Mouse (Mus musculus): ENCODE measurements at regions not wholly inside any gene's neighbourhood (a gene's known extent, or its start where the extent isn't known, plus 50 kb on each side); places are given as distances from the start of the nearest gene placed in this dataset.
A peak's percentile ranks its signal among the peaks of the same experiment; 100 is the strongest.

DNA sequence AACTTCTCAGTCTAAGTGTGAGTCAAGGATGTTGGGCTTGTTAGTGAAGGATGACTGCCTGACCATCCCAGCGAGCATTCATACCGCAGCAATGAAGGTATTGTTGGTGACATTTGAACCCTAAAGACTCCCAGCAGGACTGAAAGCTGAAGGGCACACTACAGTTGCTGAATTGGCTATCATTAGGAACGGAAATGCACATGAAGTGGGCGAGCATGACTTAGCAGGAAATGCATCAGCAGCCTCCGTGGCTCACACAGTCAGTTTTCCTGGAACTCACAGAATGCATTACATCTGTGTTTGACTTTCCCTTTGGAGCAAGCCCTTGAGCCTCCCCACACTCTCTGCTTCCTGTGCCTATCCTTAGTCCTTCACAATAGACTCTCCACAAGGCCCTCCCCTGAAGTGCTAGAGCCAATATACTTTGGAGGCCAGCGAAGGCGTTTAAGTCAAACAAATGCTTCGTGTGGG lies 63.9 kb downstream of the Tmco5 start:
- no peak for DNase-seq (ENCODE audit: low spot score in 2 of 2)

DNA sequence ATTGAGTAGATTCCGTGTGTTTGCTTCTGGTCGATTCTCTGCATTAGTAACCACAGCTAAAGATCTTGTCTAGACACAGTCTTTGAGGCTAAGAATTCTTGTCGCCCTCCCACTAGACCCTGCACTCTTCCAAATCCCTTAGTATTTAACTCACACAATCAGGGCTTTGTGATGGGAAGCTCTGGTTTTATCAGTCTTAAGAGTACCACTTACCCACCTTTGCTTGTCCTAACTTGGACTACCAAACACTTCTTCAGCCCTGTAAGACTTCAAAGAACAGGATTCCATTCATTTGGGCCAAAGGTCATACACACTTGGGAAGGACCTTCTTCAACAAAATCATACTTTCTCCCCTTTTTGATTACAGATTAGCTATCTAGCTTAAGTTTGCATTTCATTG lies 70.0 kb downstream of the Tmco5 start:
- DNase-seq (ENCODE audit: low spot score in 2 of 2), result no peak

DNA sequence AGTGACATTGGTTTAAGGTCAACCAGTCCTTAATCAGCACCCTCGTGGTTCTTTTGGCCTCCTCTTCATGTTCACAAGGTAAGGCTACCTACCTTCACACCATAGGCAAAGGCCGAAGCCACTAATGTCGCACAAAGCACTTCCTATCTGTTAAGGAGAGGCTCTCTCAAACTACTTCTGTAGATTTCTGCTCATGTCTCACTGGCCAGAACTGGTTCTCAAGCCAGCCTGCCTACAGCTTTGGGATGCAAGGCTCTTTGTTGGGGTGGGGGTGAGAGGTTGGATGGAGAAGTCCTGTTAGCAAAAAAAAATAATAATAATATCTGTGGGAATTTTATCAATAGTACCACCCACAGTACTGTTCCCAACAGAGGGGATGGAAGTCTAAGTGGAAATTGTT lies 71.2 kb downstream of the Tmco5 start:
- no peak for DNase-seq (ENCODE audit: low spot score in 2 of 2)

DNA sequence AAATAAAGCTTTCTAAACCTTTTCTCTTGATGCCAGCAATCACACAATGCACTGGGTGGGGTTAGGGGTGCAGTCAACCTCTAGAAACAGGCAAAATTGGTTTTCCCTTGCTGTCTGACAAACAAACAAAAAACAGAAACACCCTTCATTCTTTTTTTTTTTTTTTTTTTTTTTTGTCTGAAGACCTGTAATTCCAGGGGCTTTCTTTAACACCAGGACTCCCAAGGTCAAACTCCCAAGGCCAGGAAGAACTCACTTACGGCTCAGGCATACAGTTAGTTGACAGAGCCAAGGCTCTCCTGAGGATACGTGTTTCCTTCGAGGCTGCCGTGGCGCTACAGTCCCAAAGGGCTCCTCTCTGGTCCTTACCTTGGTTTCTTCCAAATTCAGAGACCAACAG lies 71.7 kb downstream of the Tmco5 start:
- no peak for DNase-seq (ENCODE audit: low spot score in 2 of 2)

DNA sequence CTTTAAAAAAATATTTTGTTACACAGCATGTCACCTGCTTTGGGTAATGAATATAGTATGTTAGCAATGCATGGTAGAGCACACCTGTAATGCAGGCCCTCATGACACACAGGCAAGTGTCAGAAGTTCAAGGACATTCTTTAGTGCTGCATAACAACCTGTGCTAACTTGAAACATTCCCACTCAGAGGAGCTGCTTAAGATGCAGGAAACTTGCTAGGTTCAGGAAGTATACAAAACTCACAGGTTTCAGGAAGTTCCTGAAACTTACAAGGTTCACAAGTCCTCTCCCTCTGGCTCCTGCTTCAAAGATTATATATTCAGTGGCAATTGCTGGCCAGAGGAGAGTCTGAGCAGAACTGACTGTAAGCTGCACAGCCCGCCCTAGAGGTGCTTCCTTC lies 73.0 kb downstream of the Tmco5 start:
- no peak for DNase-seq (ENCODE audit: low spot score in 2 of 2)

DNA sequence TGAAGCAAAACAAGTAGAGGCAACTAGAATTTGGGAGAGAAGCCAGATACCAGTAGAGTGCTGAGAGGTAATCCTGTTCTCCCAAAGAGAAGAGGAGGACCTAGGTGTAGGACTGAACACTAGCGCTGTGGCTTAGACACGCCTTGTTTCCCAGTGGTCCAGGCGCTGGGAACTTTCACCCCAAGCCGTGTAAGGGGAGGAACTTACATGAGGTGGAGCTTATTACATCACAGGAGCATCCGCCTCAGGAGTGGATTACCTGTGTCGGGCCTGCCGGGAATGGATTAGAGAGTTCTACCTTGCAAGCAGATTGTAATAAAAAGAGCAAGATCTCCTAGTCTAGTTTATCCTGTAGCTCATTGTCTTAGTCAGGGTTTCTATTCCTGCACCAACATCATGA lies 75.8 kb downstream of the Tmco5 start:
- no peak for DNase-seq (ENCODE audit: low spot score in 2 of 2)

DNA sequence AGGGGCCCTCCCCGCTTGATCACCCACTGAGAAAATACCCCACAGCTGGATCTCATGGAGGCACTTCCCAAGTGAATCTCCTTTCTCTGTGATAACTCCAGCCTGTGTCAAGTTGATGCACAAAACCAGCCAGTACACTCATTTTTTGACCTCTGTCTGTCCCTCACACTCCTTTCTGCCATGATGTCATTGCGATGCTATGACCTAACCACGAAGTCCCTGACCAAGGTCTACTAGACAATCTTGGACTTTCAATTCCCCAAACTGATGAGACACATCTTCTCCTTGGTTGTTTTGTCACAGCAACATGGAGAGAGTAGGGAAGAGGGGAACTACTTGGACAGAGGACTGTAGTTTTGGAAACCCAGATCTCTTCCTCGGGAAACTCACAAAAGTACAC lies 76.4 kb downstream of the Tmco5 start:
- no peak for DNase-seq (ENCODE audit: low spot score in 2 of 2)

DNA sequence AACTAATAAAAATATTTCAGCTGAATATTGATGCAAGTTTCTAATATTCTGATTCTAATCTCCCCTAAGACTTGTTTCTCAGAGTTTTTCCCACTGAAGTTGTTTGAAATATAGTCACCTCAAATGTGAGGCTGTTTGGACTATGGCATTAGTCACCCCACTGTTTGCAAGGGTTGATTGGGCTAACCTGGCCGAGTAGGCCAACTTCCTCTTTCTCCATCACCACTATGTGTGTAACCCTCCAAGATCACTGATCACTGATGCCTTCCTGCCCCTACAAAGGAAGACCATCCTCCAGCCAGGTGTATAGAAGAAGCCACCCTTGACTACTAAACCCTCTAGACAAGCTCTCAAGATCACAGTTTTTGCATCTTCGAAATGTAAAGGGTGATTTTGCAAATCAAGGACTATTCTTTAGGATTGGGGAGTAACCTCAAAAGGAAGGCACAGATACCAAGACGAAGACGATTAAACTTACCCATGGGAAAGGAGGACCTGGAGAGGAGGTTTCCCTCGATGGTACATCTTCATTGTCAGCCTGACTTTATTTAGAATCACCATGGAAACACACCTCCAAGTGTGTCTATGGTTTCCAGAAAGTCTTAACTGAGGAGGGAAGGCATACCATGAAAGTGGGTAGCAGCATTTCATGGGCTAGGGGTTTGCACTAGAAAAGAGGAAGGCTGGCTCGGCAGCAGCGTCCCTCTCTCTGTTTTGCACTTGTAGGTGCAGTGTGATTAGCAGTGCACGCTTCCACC lies 84.8 kb downstream of the Tmco5 start:
- DNase-seq (ENCODE audit: low spot score in 2 of 2), result no peak

DNA sequence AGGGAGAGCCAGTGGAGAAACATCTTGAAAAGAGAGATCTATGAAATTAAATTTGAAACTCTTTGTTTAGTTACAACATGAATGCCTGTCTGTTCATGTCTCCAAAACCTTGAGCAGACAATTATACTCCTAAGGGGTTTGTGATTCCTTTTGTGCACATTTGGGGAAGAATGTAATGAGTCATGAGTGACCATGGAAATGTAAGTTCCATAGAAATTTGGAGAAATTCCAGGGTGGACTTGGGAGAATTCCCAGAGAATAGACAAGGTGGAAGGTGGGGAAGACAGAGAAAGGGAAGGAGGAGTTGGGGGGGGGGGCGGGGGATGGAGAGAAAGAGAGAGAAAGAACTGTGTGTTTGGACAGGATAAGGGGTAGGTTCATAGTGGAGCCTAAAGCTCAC lies 87.8 kb downstream of the Tmco5 start:
- DNase-seq (ENCODE audit: low spot score in 2 of 2), result no peak

DNA sequence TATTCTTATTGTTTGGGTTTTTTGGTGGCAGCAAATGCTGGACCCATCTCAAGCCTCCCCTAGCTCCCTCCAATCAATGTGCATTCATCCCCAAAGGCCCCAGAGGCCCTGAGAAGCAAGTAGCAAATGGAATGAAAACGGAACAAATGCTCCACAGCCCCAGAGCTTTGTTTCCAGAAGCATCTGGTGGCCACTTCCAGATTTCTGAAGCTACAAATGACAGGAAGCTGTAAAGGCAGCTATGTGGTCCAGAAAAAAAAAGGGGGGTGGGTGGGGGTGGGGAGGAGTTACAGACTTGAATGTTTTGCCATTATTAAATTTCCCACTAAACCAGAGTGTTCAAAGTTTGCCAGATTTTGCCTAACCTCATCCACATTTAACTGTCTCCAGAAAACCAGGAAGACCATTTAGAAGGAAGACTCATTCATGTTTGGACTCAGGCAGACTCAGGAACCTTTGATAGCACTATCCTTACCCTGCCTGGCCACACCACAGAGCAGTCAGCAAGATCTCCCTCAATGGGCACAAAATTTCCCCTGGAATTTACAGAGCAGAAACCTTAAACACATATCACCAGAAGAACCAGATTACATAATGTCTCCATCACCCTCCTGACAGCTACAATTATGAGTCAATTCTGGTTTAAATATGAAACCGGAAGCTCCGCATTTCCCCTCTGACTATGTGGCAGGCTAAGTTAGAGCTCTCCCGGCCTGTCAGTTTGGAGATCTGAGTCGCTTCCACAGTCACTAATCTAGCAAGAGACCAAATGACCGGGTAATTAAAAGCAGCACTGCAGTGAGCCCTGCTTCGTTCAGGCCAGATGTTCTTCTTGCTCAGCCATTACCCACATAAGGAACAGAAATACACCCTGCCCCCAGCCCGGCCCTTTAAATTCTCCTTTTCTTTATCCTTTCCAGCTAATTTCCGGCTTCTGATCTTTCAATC lies 93.4 kb downstream of the Tmco5 start:
- DNase-seq (ENCODE audit: low spot score in 2 of 2), result no peak

DNA sequence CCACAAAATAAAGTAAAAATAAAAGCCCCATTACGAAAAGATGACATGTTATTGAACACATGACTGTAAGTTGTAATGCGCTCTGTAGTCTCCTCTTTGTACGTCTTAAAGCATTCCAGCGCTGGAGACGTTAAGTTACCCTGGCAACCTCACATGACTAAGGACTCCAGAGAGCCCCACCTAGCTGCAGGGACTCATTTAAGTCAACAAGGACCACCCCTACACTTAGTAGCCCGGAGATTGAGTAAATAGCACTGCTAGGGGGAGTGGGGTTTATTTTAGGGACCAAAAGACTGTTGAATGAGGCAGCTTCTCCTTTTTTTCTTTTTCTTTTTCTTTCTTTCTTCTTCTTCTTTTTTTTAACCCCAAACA lies 94.1 kb downstream of the Tmco5 start:
- DNase-seq (ENCODE audit: low spot score in 2 of 2), result no peak

DNA sequence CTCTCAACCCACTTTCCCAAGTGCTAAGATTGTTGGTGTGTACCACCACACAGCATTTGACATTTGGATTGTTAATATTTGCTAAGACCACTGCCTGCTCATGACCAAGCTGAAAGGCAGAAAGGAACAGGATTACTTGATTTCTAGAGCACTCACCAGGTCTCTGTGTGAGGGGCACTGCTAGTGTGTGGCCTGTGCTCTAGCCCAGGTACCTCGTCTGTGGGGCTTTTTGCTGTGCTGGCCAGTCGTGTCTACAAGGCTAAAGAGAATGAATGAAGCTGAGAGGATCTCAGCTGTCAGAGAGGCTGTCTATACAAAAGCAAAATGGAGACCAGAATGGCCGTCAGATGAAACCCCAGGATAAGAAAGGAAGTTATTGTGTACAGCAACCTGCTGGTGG lies 95.0 kb downstream of the Tmco5 start:
- no peak for DNase-seq (ENCODE audit: low spot score in 2 of 2)

DNA sequence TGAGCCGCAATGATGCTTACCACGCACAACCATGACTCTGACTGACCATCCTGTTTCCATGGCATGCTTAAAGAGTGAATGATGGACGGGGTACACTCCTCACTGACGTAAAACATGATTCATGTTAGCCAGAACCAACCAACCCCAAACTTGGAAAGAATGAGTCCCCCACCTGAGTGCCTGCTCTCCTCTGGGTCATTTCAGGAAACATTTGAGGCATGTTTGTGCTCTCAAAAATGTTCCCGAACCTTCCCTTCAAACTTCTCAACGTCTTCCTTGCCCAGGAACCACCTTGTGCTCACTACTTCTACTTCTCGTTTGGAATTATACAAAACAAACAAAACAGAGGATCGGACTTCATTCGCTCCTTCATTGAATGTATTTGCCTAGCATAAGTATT lies 95.7 kb downstream of the Tmco5 start:
- no peak for DNase-seq (ENCODE audit: low spot score in 2 of 2)

DNA sequence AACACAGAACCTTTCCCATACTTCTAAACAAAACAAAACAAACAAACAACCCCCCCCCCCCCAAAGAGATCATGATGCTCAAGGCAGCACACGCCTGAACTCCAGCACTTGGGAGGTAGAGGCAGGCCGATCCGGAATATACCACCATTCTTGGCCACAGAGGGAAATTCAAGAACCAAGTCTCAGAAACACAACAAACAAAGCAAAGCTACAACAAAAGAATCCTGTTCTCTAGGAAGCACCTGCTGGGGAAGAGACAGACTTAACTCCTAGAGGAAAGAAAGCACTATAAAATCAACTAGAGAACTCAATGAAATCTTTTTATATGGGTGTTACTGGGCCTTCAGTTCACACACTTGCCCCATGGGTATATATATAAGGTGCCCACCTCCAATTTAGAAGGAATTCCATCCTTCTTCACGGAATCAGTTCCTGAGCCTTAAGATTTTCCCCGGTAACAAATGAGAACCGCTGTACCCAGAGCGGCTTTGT lies 96.1 kb downstream of the Tmco5 start:
- no peak for DNase-seq (ENCODE audit: low spot score in 2 of 2)

DNA sequence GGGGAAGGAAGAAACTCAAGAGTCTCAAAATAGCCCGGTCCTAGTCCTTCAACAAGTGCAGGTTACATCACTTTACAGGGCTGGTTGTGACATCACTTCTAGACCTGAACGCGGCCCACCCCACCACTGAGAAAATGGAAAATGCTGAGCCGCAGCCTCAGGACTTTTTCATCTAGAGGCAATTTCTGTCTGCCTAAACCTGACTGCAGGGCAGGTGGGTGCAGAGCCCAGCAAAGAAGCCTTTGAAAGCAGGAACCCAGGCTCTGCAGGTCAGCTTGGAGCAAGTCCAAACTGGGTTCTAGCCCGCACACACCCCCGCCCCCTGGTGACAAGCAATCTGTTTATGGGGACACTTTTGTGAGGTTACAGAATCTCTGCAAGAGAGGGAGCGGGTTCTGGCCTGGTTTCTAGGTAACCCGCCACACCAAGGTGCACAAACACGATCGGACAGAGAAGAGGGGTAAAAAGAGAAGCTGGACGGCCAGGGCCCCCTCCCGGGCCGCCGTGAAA lies 96.7 kb downstream of the Tmco5 start:
- peak in 1 of 2 experiments; percentile 16 for DNase-seq (ENCODE audit: low spot score in 2 of 2)

DNA sequence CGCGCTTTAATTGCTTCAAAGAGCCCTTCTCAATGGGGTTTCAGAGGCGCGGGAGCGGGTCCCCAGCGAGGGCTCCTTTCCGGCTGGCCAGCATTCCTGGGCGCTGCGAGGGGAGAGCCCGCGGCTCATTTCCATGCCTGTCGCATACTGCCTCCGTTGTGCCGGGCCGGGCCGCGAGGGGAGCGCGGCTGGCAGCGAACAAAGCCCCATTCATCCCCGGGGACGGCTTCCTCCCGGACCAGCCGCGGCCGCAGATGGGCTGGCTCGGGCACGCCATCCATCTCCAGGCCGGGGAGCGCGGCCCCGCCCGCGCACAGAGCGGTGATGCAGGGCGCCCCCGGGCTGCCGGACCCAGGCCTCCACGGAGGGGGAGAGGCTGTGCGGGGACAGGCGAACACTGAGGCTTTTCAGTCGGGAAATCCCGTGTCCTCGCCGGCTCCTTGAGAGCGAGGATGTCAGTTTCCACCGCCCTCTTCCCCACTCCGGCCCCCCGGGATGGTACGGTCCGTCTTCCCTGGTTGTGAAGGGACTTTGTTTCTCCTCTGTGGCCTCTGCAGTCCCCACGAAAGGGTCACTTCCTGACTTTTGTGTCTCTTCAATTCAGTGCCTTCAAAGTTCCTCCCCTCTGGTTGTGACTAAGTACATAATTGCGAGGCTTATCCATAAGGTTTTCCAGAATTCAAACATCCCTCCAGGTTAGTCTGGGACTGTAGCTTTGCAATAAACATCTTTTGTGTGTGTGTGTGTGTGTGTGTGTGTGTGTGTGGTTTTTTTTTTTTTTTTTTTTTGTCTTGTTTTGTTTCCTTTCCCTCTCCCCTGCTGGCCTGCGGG lies 97.3 kb downstream of the Tmco5 start:
- DNase-seq (ENCODE audit: low spot score in 2 of 2), result peak; percentile 56 to 59

DNA sequence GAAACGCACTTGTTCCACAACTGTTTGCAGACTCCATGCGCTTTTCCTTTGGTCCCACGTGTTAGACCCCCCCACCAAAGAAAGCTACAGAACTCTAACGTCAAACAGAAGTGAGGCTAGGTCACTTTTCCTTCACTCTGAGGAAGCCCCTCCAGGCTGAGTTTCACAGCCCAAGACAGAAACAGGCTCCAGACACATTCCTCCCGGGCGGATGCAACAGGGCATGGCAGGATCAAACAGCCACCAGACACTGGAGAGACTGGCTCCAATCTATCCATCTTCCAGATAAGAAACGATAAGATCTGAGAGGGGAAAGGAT lies 97.9 kb downstream of the Tmco5 start:
- no peak for DNase-seq (ENCODE audit: low spot score in 2 of 2)

DNA sequence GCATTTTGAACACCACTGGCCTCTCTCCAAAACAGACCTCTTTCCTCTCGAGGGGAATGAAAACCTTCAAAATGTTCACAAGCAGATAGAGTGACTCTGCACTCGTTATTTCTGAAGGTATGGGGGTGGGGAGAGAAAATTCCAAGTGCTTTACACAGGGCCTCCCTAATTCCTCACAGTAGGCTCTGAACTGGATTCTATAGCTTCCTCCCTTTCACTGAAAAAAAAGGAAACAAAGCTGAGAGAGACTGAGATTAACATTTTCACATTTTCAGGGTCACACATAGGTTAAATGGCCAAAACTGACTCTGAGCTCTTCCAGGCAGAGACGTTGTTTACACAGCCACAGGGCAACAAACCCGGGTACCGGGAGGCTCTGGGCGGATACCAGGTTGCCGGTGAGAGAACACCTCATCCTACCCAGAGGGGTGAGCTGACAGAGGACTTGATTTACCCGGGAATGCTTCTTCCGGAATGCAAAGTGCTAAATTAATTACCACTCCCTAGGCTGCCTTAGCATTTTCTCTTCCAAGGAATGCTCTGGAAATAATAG lies 98.5 kb downstream of the Tmco5 start:
- no peak for DNase-seq (ENCODE audit: low spot score in 2 of 2)

DNA sequence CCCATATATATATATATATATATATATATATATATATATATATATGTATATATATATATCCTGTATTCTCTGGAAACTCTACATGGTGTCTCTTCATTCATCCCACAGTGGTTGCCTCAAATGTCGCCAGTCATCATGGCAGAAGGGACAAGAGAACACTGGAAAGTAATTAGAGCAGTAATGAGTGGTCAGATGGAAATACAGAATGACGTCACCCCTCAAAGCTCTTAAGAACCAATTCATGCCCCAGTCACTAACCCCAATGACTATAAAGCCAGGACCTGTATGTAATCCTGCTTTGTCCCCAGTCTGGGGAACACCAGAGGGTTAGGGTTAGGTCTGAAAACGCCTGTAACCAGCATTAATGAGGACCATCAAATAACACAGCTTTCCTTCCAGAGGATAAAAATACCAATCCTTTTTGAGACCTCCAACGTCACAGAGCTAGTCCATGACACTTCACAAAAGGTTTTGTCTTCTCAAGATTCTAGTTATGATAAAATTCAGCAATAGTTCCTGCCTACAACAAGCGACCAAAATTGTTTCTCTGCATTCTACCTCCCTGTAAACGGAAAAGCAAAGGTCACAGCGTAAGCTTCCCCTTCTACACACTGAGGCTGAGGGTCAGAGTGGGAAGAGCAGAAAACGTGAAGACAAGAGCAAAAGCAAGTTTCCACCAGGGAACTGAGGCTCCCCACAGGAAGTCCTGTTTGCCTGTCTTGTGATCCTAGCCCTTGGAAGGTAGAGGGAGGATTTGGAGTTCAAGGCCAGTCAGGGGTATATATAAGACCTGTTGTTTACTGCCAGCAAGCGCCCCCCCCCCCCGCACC lies 99.5 kb downstream of the Tmco5 start:
- no peak for DNase-seq (ENCODE audit: low spot score in 2 of 2)

DNA sequence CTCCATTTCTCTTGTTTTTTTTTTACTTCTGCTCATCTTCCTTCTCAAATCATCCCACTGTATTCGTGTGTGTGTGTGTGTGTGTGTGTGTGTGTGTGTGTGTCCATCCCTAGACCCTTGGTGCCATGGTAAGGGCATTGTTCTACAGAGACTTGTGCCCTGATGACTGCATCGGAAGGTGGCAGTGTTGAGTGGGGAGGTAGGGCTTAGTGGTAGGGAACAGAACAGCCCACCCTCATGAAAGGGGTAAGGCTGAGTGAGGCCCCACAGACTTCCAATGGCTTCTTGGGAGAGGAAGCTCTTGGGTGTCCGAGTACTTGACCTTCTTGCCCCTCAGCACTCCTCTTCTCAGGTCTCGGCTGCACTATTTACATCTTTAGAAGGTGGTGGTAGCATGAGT lies 100.3 kb downstream of the Tmco5 start:
- DNase-seq (ENCODE audit: low spot score in 2 of 2), result no peak

Measured in gastrocnemius, adult 8-10 months (tissue).